Mouse (Mus musculus): ENCODE measurements around the gene Nmu. TPM values are rescaled to one million over a fixed set of nuclear protein-coding genes. Genes with fewer than 3 reads are reported as not detected.

Nmu gene
- polyA plus RNA-seq, 1 experiment, result 0.23 TPM

- TF ChIP-seq MAX (IDR thresholded peaks at IDR 0.05), result no peak
- no peak for TF ChIP-seq MYOD1 (IDR thresholded peaks at IDR 0.05; ENCODE audit: control insufficient read depth, insufficient read length, low read depth)
- TF ChIP-seq USF1 (IDR thresholded peaks at IDR 0.05; ENCODE audit: low read depth), result no peak
- TF ChIP-seq MYOG (IDR thresholded peaks at IDR 0.05; ENCODE audit: control insufficient read depth, extremely low read depth, insufficient read length), result no peak
- H3K27me3 ChIP-seq (ENCODE audit: control insufficient read depth, insufficient read depth, insufficient read length), result no peaks in the 10 kb centered on the region
- no peak overlapping the region for H3K4me3 ChIP-seq (ENCODE audit: insufficient read depth, poor library complexity, severe bottlenecking)
- H3ac ChIP-seq (ENCODE audit: control insufficient read depth, insufficient read length, low read depth), result no peak overlapping the region
- H3K36me3 ChIP-seq (ENCODE audit: control insufficient read depth, insufficient read depth), result no peaks in the 10 kb centered on the region
- H3K79me2 ChIP-seq (ENCODE audit: control insufficient read depth, insufficient read depth), result no peaks in the 10 kb centered on the region
- H3K79me3 ChIP-seq (ENCODE audit: low read depth), result no peaks in the 10 kb centered on the region
These were observed 20.1 kb upstream of the Nmu start for GRCm38 (mm10) chr5:76383673-76384072.

DNA sequence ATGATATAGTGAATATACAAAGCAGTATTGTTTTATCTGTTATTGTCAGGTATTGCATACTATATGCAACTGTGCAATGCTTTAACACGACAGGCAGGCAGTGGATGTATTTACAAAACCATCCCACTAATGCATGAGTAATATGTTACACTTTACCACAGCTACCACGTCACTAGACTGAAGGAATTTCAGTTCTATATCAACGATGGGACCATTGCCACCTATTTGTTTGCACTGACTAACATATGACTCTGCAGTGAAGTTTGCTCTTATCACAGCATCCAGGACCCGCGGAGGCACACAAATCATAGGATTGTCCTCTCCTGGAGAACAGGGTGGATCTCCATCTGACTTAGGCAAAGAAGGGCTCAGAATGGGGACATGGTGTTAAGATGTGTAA, 18.2 kb upstream of the Nmu start:
- Histone ChIP-seq H3K79me2 (ENCODE audit: control insufficient read depth, insufficient read depth) (no peaks in the 10 kb centered on the region), H3ac (ENCODE audit: control insufficient read depth, insufficient read length, low read depth) (no peak overlapping the region), H3K79me3 (ENCODE audit: low read depth) (no peaks in the 10 kb centered on the region), H3K36me3 (ENCODE audit: control insufficient read depth, insufficient read depth) (no peaks in the 10 kb centered on the region), H3K4me3 (ENCODE audit: insufficient read depth, poor library complexity, severe bottlenecking) (no peak overlapping the region), H3K27me3 (ENCODE audit: control insufficient read depth, insufficient read depth, insufficient read length) (no peaks in the 10 kb centered on the region)
- TF ChIP-seq USF1 (IDR thresholded peaks at IDR 0.05; ENCODE audit: low read depth), result no peak
- TF ChIP-seq CEBPB (IDR thresholded peaks at IDR 0.05; ENCODE audit: low read depth), result peak; percentile 27
- peak; percentile 48 for TF ChIP-seq FOSL1 (IDR thresholded peaks at IDR 0.05; ENCODE audit: insufficient read depth, low read length, poor library complexity, severe bottlenecking)
- TF ChIP-seq MYOD1 (IDR thresholded peaks at IDR 0.05; ENCODE audit: control insufficient read depth, insufficient read length, low read depth), result no peak
- no peak for TF ChIP-seq MYOG (IDR thresholded peaks at IDR 0.05; ENCODE audit: control insufficient read depth, extremely low read depth, insufficient read length)
- no peak for TF ChIP-seq CTCF (IDR thresholded peaks at IDR 0.05; ENCODE audit: control insufficient read depth, insufficient read depth, insufficient read length)
- peak; percentile 27 for TF ChIP-seq MAX (IDR thresholded peaks at IDR 0.05)

GRCm38 (mm10) chr5:76379216-76379615, 15.6 kb upstream of the Nmu start:
- no peaks in the 10 kb centered on the region for H3K79me3 ChIP-seq (ENCODE audit: low read depth)
- no peaks in the 10 kb centered on the region for H3K27me3 ChIP-seq (ENCODE audit: control insufficient read depth, insufficient read depth, insufficient read length)
- no peak for TF ChIP-seq CTCF (IDR thresholded peaks at IDR 0.05; ENCODE audit: control insufficient read depth, insufficient read depth, insufficient read length)
- no peak for TF ChIP-seq MAX (IDR thresholded peaks at IDR 0.05)
- TF ChIP-seq USF1 (IDR thresholded peaks at IDR 0.05; ENCODE audit: low read depth), result no peak
- TF ChIP-seq CEBPB (IDR thresholded peaks at IDR 0.05; ENCODE audit: low read depth), result no peak
- TF ChIP-seq MYOD1 (IDR thresholded peaks at IDR 0.05; ENCODE audit: control insufficient read depth, insufficient read length, low read depth), result no peak
- TF ChIP-seq MYOG (IDR thresholded peaks at IDR 0.05; ENCODE audit: control insufficient read depth, extremely low read depth, insufficient read length), result no peak
- no peak for TF ChIP-seq FOSL1 (IDR thresholded peaks at IDR 0.05; ENCODE audit: insufficient read depth, low read length, poor library complexity, severe bottlenecking)
- no peaks in the 10 kb centered on the region for H3K36me3 ChIP-seq (ENCODE audit: control insufficient read depth, insufficient read depth)
- H3K79me2 ChIP-seq (ENCODE audit: control insufficient read depth, insufficient read depth), result no peaks in the 10 kb centered on the region
- no peak overlapping the region for H3ac ChIP-seq (ENCODE audit: control insufficient read depth, insufficient read length, low read depth)
- no peak overlapping the region for H3K4me3 ChIP-seq (ENCODE audit: insufficient read depth, poor library complexity, severe bottlenecking)

- Histone ChIP-seq H3K27me3 (ENCODE audit: control insufficient read depth, insufficient read depth, insufficient read length) (no peaks in the 10 kb centered on the region), H3ac (ENCODE audit: control insufficient read depth, insufficient read length, low read depth) (no peak overlapping the region), H3K4me3 (ENCODE audit: insufficient read depth, poor library complexity, severe bottlenecking) (no peak overlapping the region), H3K79me2 (ENCODE audit: control insufficient read depth, insufficient read depth) (no peaks in the 10 kb centered on the region), H3K79me3 (ENCODE audit: low read depth) (no peaks in the 10 kb centered on the region), H3K36me3 (ENCODE audit: control insufficient read depth, insufficient read depth) (no peaks in the 10 kb centered on the region)
- TF ChIP-seq CEBPB (IDR thresholded peaks at IDR 0.05; ENCODE audit: low read depth) (no peak), MYOG (IDR thresholded peaks at IDR 0.05; ENCODE audit: control insufficient read depth, extremely low read depth, insufficient read length) (no peak), MYOD1 (IDR thresholded peaks at IDR 0.05; ENCODE audit: control insufficient read depth, insufficient read length, low read depth) (no peak), USF1 (IDR thresholded peaks at IDR 0.05; ENCODE audit: low read depth) (no peak), FOSL1 (IDR thresholded peaks at IDR 0.05; ENCODE audit: insufficient read depth, low read length, poor library complexity, severe bottlenecking) (no peak), CTCF (IDR thresholded peaks at IDR 0.05; ENCODE audit: control insufficient read depth, insufficient read depth, insufficient read length) (no peak), MAX (IDR thresholded peaks at IDR 0.05) (no peak)
These were observed 5.7 kb upstream of the Nmu start for GRCm38 (mm10) chr5:76369215-76369840.

- no peak overlapping the region for H3ac ChIP-seq (ENCODE audit: control insufficient read depth, insufficient read length, low read depth)
- H3K79me2 ChIP-seq (ENCODE audit: control insufficient read depth, insufficient read depth), result no peaks in the 10 kb centered on the region
- H3K27me3 ChIP-seq (ENCODE audit: control insufficient read depth, insufficient read depth, insufficient read length), result no peaks in the 10 kb centered on the region
- no peaks in the 10 kb centered on the region for H3K79me3 ChIP-seq (ENCODE audit: low read depth)
- no peak overlapping the region for H3K4me3 ChIP-seq (ENCODE audit: insufficient read depth, poor library complexity, severe bottlenecking)
- H3K36me3 ChIP-seq (ENCODE audit: control insufficient read depth, insufficient read depth), result no peaks in the 10 kb centered on the region
- TF ChIP-seq CEBPB (IDR thresholded peaks at IDR 0.05; ENCODE audit: low read depth) (no peak), MYOD1 (IDR thresholded peaks at IDR 0.05; ENCODE audit: control insufficient read depth, insufficient read length, low read depth) (no peak), USF1 (IDR thresholded peaks at IDR 0.05; ENCODE audit: low read depth) (no peak), MAX (IDR thresholded peaks at IDR 0.05) (no peak), CTCF (IDR thresholded peaks at IDR 0.05; ENCODE audit: control insufficient read depth, insufficient read depth, insufficient read length) (no peak), FOSL1 (IDR thresholded peaks at IDR 0.05; ENCODE audit: insufficient read depth, low read length, poor library complexity, severe bottlenecking) (no peak), MYOG (IDR thresholded peaks at IDR 0.05; ENCODE audit: control insufficient read depth, extremely low read depth, insufficient read length) (no peak)
These were observed 1.8 kb upstream of the Nmu start for GRCm38 (mm10) chr5:76365406-76365805.

- TF ChIP-seq MAX (IDR thresholded peaks at IDR 0.05), result no peak
- no peak for TF ChIP-seq FOSL1 (IDR thresholded peaks at IDR 0.05; ENCODE audit: insufficient read depth, low read length, poor library complexity, severe bottlenecking)
- no peak for TF ChIP-seq USF1 (IDR thresholded peaks at IDR 0.05; ENCODE audit: low read depth)
- no peak for TF ChIP-seq MYOG (IDR thresholded peaks at IDR 0.05; ENCODE audit: control insufficient read depth, extremely low read depth, insufficient read length)
- no peak for TF ChIP-seq CEBPB (IDR thresholded peaks at IDR 0.05; ENCODE audit: low read depth)
- TF ChIP-seq CTCF (IDR thresholded peaks at IDR 0.05; ENCODE audit: control insufficient read depth, insufficient read depth, insufficient read length), result no peak
- TF ChIP-seq MYOD1 (IDR thresholded peaks at IDR 0.05; ENCODE audit: control insufficient read depth, insufficient read length, low read depth), result no peak
- Histone ChIP-seq H3K4me3 (ENCODE audit: insufficient read depth, poor library complexity, severe bottlenecking) (no peak overlapping the region), H3K79me3 (ENCODE audit: low read depth) (no peaks in the 10 kb centered on the region), H3K79me2 (ENCODE audit: control insufficient read depth, insufficient read depth) (no peaks in the 10 kb centered on the region), H3K27me3 (ENCODE audit: control insufficient read depth, insufficient read depth, insufficient read length) (no peaks in the 10 kb centered on the region), H3K36me3 (ENCODE audit: control insufficient read depth, insufficient read depth) (no peaks in the 10 kb centered on the region), H3ac (ENCODE audit: control insufficient read depth, insufficient read length, low read depth) (no peak overlapping the region)
These were observed 2.8 kb downstream of the Nmu start for GRCm38 (mm10) chr5:76360786-76361185.
